Mouse (Mus musculus): ENCODE data around the gene 2810006K23Rik.
"Not testable (repeated sequence)": the region's sequence is repeated elsewhere in the genome, so short reads cannot be mapped to it uniquely, and the experiment has no call there.

The 2810006K23Rik gene

GRCm38 (mm10) chr5:124327510-124328364 is at the start of gene 2810006K23Rik, which contains the start of gene Mphosph9:
Gene 2810006K23Rik (plus strand): TSS chr5:124328089.
Gene Mphosph9 (minus strand): TSS chr5:124327972.
- peak; percentile 99 for DNase-seq (ENCODE audit: low read depth, low spot score)

- no peak for DNase-seq (ENCODE audit: low read depth, low spot score)
These were observed 45.0 kb upstream of the 2810006K23Rik start for GRCm38 (mm10) chr5:124282854-124283253.

GRCm38 (mm10) chr5:124284330-124284729 is 43.6 kb upstream of the 2810006K23Rik start:
- no peak for DNase-seq (ENCODE audit: low read depth, low spot score)

DNA sequence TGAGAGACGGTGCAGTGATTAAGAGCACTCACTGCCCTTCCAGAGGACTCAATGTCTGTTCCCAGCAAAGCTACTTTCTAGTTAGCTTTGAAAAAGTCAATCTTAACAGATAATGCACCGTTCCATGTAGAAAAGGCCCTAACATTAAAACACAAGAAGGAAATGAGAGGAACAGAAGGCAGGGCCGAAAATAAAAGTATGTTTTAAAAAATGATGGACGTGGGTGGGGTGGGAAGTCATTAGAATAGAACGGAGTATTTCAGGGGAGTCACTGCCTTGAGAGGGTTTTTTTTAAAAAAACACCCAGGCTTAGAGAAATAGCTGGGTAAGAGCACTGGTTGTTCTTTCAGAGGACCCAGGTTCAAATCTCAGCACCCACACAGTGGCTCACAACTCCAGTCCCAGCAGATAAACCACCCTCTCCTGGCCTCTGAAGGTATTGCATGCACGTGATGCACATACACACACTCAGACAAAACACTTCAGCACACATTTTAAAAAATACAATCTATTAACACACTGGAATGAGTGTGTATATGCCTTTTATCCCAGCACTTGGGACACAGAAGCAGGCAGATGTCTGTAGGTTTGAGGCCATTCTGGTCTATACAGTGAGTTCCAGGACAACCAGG is 40.2 kb upstream of the 2810006K23Rik start:
- DNase-seq (ENCODE audit: low read depth, low spot score), result no peak

DNA sequence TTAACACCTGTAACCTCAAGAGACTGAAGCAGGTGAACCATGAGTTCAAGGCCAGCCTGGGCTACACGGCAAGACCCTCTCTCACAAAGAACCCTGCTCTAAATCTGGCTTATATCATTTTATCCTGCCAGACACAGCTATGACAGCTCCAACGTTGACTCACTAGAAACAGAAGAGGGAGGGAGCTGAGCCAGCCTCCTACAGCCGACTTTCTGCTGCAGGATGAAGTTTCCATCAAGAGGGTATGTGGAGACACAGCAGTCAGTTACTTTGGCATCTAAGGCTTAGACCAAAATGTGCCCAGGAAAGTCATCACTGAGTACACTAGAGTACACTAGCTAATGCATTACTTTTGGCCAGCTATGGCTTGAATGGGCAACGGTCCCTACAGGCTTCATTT is 37.7 kb upstream of the 2810006K23Rik start:
- DNase-seq (ENCODE audit: low read depth, low spot score), result no peak

DNA sequence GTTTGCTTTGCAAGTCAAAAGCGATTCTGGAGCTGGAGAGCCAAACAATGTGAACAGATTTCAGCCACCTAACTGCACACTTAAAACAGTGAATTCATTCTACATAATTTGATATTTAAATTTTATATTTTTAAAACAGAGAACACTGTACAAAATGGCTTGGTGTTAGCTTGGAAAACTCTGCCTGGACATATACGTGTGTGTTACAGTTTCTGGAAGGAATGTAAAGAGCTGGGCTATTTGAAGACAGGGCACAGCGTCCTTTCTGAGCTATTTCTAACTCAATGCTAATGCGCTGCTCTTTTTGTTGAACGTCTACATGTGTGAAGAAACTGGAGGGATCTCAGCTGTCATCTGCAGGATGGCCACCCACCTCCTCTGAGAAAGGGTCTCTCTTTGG is 33.9 kb upstream of the 2810006K23Rik start:
- no peak for DNase-seq (ENCODE audit: low read depth, low spot score)

GRCm38 (mm10) chr5:124296475-124296874 is 31.4 kb upstream of the 2810006K23Rik start:
- DNase-seq (ENCODE audit: low read depth, low spot score), result no peak

GRCm38 (mm10) chr5:124299307-124299706 is 28.6 kb upstream of the 2810006K23Rik start:
- not testable (repeated sequence) for DNase-seq (ENCODE audit: low read depth, low spot score)

DNA sequence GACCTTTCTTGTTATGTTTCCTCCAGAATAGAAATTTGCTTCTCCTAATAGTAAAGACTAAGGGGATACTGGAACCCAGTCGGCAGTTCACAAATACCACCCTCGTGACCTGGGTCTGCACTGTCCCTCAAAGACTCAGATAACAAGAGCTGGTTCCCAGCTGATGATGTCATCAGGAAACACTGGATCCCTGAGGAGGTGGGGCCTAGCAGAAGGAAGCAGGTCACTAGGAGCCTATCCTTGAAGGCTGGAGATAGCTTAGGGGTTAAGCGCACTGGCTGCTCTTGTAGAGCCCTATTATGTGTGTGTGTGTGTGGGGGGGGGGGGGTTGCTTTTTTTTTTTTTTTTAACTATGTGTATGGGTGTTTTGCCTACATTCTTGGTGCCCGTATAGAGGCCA is 27.8 kb upstream of the 2810006K23Rik start:
- DNase-seq (ENCODE audit: low read depth, low spot score), result no peak

- not testable (repeated sequence) for DNase-seq (ENCODE audit: low read depth, low spot score)
These were observed 25.0 kb upstream of the 2810006K23Rik start for GRCm38 (mm10) chr5:124302853-124303252.

DNA sequence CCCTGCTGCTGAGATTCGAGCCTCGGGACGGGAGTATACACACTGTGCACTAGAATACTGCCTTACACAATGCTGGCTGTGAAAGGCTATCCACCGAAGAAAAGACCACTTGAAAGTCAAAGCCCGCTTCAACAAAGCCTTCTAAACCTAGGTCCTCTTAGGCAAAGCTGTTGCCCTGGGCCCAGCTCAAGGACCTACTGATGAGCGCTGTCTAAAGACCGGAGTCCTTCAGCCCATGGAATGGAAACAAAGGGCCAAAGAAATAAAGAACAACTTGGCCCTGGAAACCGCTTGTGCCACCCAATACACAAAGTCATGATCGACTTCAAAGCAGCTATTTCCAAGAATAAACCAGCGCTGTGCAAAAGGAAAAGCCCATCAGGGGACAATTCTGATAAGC is 18.7 kb upstream of the 2810006K23Rik start:
- no peak for DNase-seq (ENCODE audit: low read depth, low spot score)

DNA sequence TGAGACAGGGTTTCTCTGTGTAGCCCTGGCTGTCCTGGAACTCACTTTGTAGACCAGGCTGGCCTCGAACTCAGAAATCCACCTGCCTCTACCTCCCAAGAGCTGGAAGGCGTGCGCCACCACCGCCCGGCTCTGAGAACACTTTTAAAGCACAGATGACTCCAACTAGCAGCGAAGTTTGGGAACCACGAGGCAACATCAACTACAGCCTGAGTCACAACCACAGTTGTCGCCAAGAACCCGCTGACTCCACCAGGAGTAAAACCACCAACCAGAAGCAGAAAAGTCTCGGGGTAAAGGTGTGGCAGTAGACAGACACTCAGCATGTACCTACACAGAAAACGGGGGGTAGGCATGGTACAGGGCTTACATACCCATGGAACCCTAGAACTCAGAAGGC is 17.8 kb upstream of the 2810006K23Rik start:
- DNase-seq (ENCODE audit: low read depth, low spot score), result no peak

- DNase-seq (ENCODE audit: low read depth, low spot score), result no peak
These were observed 12.4 kb upstream of the 2810006K23Rik start for GRCm38 (mm10) chr5:124315498-124315897.

DNA sequence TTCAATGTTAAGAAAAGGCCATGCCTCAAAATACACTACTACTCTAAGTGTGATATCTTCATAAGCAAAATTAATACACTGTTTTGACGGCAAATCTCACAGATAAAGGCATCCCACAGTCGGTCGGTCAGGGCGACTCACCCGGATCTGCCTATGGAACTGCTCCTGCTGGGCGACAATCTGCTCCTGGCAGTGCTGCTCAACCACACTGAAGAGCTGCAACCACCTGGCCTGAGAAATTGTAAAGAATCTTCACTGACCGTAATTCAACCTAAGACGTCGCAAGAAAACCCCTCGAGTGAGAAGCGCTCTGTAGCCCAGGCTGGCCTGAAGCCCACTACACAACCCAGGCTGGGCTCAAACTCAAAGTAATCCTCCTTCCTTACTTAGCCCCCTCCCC is 11.9 kb upstream of the 2810006K23Rik start:
- no peak for DNase-seq (ENCODE audit: low read depth, low spot score)

DNA sequence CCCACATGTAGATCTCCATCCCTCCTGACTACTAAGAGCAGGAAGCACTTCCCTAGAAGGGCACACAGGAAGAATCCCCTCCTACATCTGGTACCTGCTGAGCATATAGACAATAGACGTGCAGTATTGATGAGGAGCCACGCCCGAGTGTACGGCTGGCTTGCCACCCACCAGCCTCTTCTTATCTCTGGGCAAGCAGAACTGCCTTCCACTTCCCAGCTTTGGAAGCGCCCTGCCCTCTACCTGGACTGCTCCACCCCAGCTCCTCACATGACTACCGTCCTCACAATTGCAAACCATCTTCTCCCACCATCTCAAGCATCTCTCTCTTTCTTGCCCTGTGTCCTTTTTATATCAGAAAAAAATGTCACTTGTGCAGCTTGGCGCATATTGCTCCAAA is 10.2 kb upstream of the 2810006K23Rik start:
- DNase-seq (ENCODE audit: low read depth, low spot score), result no peak

DNA sequence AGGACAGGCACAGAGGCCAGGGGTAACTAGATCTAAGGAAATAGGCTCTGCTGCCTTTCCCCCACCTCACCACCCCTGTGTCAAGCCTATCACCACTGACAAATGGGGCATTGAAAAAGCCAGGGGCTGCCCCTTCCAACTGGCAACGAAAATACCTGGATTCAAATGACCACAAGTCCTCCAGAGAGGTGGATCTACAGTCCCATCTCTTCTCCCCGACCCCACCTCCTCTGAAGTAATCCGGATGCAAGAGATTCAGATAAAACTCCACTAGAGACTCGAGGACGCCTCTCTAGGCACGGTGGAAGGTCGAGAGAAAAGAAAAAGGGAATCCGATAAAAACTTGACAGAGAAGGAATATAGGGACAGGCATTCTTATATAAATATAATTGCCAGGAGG is 1.1 kb upstream of the 2810006K23Rik start:
- no peak for DNase-seq (ENCODE audit: low read depth, low spot score)

GRCm38 (mm10) chr5:124330086-124330485 is 2.2 kb downstream of the 2810006K23Rik start:
- DNase-seq (ENCODE audit: low read depth, low spot score), result no peak

DNA sequence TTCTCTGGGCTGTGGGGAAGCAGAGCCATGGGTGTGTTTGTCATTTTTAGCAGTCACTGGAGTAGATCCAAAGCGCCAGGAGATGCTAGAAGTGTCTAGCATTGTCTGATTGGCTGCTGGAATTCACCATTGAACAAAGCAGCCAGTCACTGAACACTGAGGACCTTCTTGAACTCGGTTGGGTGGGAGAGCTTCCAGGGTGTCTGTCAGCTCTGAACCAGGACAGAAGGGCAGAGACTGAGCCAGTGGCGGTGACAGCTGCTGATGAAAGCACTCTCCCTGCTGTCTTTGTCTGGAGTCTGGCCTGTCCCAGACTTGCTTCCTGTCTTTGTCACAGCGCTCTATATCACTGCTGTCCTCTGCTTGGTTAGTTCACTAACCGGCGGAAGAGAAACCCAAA is 6.5 kb downstream of the 2810006K23Rik start:
- no peak for DNase-seq (ENCODE audit: low read depth, low spot score)

- DNase-seq (ENCODE audit: low read depth, low spot score), result no peak
These were observed 9.2 kb downstream of the 2810006K23Rik start for GRCm38 (mm10) chr5:124337103-124337502.

GRCm38 (mm10) chr5:124337909-124338308 is 10.0 kb downstream of the 2810006K23Rik start:
- DNase-seq (ENCODE audit: low read depth, low spot score), result no peak

- no peak for DNase-seq (ENCODE audit: low read depth, low spot score)
These were observed 10.9 kb downstream of the 2810006K23Rik start for GRCm38 (mm10) chr5:124338791-124339190.

GRCm38 (mm10) chr5:124341753-124342339 is 14.0 kb downstream of the 2810006K23Rik start:
- not testable (repeated sequence) for DNase-seq (ENCODE audit: low read depth, low spot score)
